Mouse (Mus musculus) bone marrow macrophage, adult 2 months (primary cell): ENCODE data around the gene Uts2b.

Experiments
- CTCF ChIP-seq: IDR thresholded peaks from 2 replicates; pipeline ENCODE4 v1.5.1; 2012; ENCODE audit warnings: low read depth, mild to moderate bottlenecking, low read length, moderate library complexity
- POLR2A ChIP-seq: IDR thresholded peaks from 2 replicates; pipeline ENCODE4 v1.6.1; 2012; ENCODE audit warnings: mild to moderate bottlenecking, low read depth, low read length, borderline replicate concordance

GRCm38 (mm10) chr16:27395251-27396037 lies 25.4 kb upstream of the Uts2b start:
- no peak for TF ChIP-seq CTCF
- TF ChIP-seq POLR2A, result no peak
